Mouse (Mus musculus): Measurements from ENCODE around the gene Tox4. TPM values are rescaled to one million over a fixed set of nuclear protein-coding genes. Genes with fewer than 3 reads are reported as not detected.

Tox4 gene
- polyA plus RNA-seq, 1 experiment from 2014 or later, result 56.1 TPM

DNA sequence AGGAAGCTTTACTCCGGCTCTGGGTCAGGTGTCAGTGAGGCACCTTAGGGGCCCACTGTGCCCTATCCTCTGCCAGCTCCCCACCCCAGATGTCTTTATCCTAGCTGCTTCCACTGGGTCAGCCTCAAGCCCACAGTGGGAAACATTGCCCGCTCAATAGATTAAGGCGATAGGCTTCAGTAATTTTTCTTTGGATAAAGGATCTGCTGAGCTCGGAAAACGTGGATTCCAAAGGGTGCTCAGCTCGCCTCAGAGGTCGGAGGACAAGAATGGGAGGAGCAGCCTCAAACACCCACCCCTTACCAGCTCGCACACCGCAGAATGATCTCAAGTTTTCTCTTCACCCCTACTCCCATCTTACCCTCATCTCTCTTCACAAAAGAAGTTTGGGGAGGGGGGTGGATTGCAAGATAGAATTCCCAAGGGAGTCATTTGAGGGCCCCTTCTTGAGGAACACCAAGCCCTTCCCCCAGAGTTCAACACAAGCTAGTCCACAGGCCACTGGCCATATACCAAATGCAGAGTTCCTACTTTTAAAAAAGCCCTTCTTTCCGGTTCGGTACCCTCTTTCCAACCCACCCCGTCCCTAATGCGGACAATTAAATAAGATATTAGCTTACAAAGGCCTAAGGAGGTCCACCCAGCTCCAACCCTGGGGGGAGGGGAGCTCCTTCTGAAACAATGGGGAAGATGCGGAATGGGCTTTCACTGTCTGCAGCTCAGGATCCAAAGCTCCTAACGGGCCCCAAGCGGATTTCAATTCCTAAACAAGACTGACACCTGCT, 37.7 kb downstream of the Tox4 start:
- Histone ChIP-seq H3K4me3 (replicated peaks; ENCODE audit: low read depth, low read length) (peak overlapping the region; percentile 72), H3K4me2 (ENCODE audit: low read length) (peak overlapping the region; percentile 92), H3K9me3 (ENCODE audit: control insufficient read depth, low read length) (no peaks in the 10 kb centered on the region), H3K27ac (replicated peaks; ENCODE audit: low read depth, low read length) (peak overlapping the region; percentile 94), H3K36me3 (ENCODE audit: control insufficient read depth, insufficient read depth, low read length) (peaks cover 33% of the 10 kb centered on the region), H3K9ac (replicated peaks; ENCODE audit: low read length) (peak overlapping the region; percentile 88), H3K27me3 (ENCODE audit: control insufficient read depth, insufficient read depth, low read length) (no peaks in the 10 kb centered on the region), H3K4me1 (ENCODE audit: control insufficient read depth, insufficient read depth, low read length) (peaks cover 39% of the 10 kb centered on the region)
- DNase-seq, result peak; percentile 76
- ATAC-seq (ENCODE audit: low FRiP score, low TSS enrichment), result peak; percentile 59
- WGBS, result 2% methylated on average over 16 of the region's 16 CpGs

- DNase-seq, result peak; percentile 24
- no peaks in the 10 kb centered on the region for H3K27me3 ChIP-seq (ENCODE audit: control insufficient read depth, insufficient read depth, low read length)
Observed at GRCm38 (mm10) chr14:52319361-52319760, 40.4 kb downstream of the Tox4 start.

DNA sequence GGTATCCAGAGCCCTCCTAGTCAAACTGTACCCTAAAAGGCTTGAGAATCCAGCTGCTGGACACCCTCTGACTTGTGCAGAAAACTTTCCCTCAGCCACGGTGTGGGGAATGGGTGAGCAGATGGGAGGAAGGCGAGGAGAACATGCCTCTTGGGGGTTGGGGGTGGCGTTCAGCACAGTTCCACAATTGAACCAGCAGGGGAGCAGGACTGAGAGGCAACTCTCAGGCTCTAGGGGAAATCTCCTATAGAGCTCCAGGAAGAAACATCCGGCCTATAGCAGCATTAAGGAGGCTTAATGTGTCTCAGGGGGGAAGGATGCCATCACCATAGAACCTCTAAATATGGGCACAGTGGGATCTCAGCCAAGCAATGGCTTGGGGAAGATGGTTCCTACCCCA, 46.9 kb downstream of the Tox4 start:
- ATAC-seq (ENCODE audit: low FRiP score, low TSS enrichment) (no peak), DNase-seq (peak; percentile 62)
- Histone ChIP-seq H3K9me3 (ENCODE audit: control insufficient read depth, low read length) (no peaks in the 10 kb centered on the region), H3K4me2 (ENCODE audit: low read length) (peak overlapping the region; percentile 84), H3K9ac (replicated peaks; ENCODE audit: low read length) (no peak overlapping the region), H3K4me1 (ENCODE audit: control insufficient read depth, insufficient read depth, low read length) (peaks cover 17% of the 10 kb centered on the region), H3K27ac (replicated peaks; ENCODE audit: low read depth, low read length) (no peak overlapping the region), H3K36me3 (ENCODE audit: control insufficient read depth, insufficient read depth, low read length) (no peaks in the 10 kb centered on the region), H3K4me3 (replicated peaks; ENCODE audit: low read depth, low read length) (peak overlapping the region; percentile 19; the same call in 1 of the 2 replicates), H3K27me3 (ENCODE audit: control insufficient read depth, insufficient read depth, low read length) (no peaks in the 10 kb centered on the region)
- 0% methylated on average over 4 of the region's 4 CpGs for WGBS

More at GRCm38 (mm10) chr14:52319361-52319760, 40.4 kb downstream of the Tox4 start:
- H3K9ac ChIP-seq (replicated peaks; ENCODE audit: low read length), result no peak overlapping the region
- WGBS, result 64% methylated on average over 6 of the region's 6 CpGs
- H3K4me1 ChIP-seq (ENCODE audit: control insufficient read depth, insufficient read depth, low read length), result peaks cover 16% of the 10 kb centered on the region
- ATAC-seq (ENCODE audit: low FRiP score, low TSS enrichment), result no peak
- H3K36me3 ChIP-seq (ENCODE audit: control insufficient read depth, insufficient read depth, low read length), result peaks cover 6% of the 10 kb centered on the region
- no peak overlapping the region for H3K4me2 ChIP-seq (ENCODE audit: low read length)
- H3K9me3 ChIP-seq (ENCODE audit: control insufficient read depth, low read length), result no peaks in the 10 kb centered on the region
- H3K4me3 ChIP-seq (replicated peaks; ENCODE audit: low read depth, low read length), result no peak overlapping the region
- 0 out of 2 replicates have a peak overlapping the region, but pooled peaks have one; percentile 20 for H3K27ac ChIP-seq (replicated peaks; ENCODE audit: low read depth, low read length)

DNA sequence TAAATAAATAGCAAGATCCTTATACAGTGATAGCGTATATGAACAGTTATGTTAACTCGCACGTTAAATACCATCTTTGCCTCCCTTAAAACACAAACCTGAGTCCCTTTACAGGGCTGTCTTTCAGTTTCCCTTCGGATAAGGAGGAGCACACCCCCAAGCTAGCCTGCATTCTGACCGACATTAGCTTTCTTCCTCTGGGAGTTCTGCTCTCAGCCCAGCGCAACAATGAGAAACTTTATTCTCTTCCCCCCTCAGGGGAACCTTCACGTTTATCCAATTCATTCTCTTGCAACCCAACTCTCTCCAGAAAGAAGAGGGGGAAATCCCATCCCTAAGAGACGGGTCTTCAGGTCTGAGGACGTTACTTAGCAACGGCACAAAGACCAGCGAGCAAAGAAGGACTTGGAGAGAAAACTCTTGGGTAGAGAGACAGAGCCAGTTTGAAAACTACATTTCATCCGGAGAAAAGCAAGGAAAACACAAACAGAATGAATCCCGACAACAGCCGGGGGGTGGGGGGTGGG, 48.5 kb downstream of the Tox4 start:
- peaks cover 17% of the 10 kb centered on the region for H3K4me1 ChIP-seq (ENCODE audit: control insufficient read depth, insufficient read depth, low read length)
- no peaks in the 10 kb centered on the region for H3K27me3 ChIP-seq (ENCODE audit: control insufficient read depth, insufficient read depth, low read length)
- DNase-seq (peak; percentile 76), ATAC-seq (ENCODE audit: low FRiP score, low TSS enrichment) (peak; percentile 65)
- peak overlapping the region; percentile 84 for H3K4me2 ChIP-seq (ENCODE audit: low read length)
- H3K36me3 ChIP-seq (ENCODE audit: control insufficient read depth, insufficient read depth, low read length), result no peaks in the 10 kb centered on the region
- no peaks in the 10 kb centered on the region for H3K9me3 ChIP-seq (ENCODE audit: control insufficient read depth, low read length)
- 1% methylated on average over 14 of the region's 14 CpGs for WGBS
- H3K4me3 ChIP-seq (replicated peaks; ENCODE audit: low read depth, low read length), result peak overlapping the region; percentile 51
- peak overlapping the region; percentile 80 for H3K27ac ChIP-seq (replicated peaks; ENCODE audit: low read depth, low read length)
- peak overlapping the region; percentile 55 for H3K9ac ChIP-seq (replicated peaks; ENCODE audit: low read length)

- H3K4me2 ChIP-seq (ENCODE audit: low read length), result peak within 1 kb of the TSS; percentile 84
- DNase-seq, result peak; percentile 62
- H3K27me3 ChIP-seq (ENCODE audit: control insufficient read depth, insufficient read depth, low read length), result no peaks in the 10 kb centered on the region
- no peaks in the 10 kb centered on the region for H3K9me3 ChIP-seq (ENCODE audit: control insufficient read depth, low read length)
- no peaks in the 10 kb centered on the region for H3K36me3 ChIP-seq (ENCODE audit: control insufficient read depth, insufficient read depth, low read length)
- peak within 1 kb of the TSS; percentile 80 for H3K27ac ChIP-seq (replicated peaks; ENCODE audit: low read depth, low read length)
- H3K4me1 ChIP-seq (ENCODE audit: control insufficient read depth, insufficient read depth, low read length), result peaks cover 17% of the 10 kb centered on the region
- H3K4me3 ChIP-seq (replicated peaks; ENCODE audit: low read depth, low read length), result peak within 1 kb of the TSS; percentile 51
- peak within 1 kb of the TSS; percentile 55 for H3K9ac ChIP-seq (replicated peaks; ENCODE audit: low read length)
- ATAC-seq (ENCODE audit: low FRiP score, low TSS enrichment), result peak; percentile 68
- under 1% methylated on average over 26 of the region's 26 CpGs for WGBS
Observed at GRCm38 (mm10) chr14:52327910-52328812, 49.2 kb downstream of the Tox4 start, which contains the start of gene Sall2. Sall2 (minus strand) TSS chr14:52328762.

DNA sequence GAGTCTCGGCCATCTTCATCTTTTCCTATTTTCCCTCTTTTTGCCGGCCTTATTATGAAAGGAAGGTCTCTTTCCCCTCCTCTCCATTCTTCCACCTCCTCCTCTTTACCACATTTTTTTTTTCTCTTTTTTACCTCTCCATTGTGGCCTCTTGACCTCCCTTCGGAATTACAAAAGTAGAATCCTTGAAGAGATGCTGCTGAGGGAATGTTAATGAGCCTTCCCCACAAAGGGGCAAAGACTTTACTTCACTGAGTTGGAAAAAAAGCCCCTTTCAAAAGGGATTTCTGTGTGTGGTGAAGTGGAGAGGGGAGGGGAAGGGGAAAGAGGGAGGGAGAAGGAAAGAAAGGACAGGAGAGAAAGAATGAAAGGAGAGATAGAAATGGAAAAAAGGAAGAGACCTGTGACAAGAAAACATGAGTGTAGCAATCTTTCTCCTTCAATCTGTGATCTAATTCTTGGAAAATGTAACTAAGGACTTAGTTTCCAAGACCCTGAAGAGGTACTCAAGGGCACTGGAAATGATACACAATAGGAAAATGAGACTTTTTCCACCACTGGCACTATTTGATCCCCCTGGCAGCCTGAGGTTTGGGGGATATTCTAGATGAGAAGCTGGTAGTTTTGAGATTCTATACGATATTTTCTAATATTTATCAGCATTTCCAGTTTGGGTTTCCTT, 52.3 kb downstream of the Tox4 start:
- H3K27me3 ChIP-seq (ENCODE audit: control insufficient read depth, insufficient read depth, low read length), result no peaks in the 10 kb centered on the region
- H3K9me3 ChIP-seq (ENCODE audit: control insufficient read depth, low read length), result no peaks in the 10 kb centered on the region
- 0% methylated on average over 4 of the region's 4 CpGs for WGBS
- H3K36me3 ChIP-seq (ENCODE audit: control insufficient read depth, insufficient read depth, low read length), result no peaks in the 10 kb centered on the region
- peaks cover 10% of the 10 kb centered on the region for H3K4me1 ChIP-seq (ENCODE audit: control insufficient read depth, insufficient read depth, low read length)
- ATAC-seq (ENCODE audit: low FRiP score, low TSS enrichment) (no peak), DNase-seq (peak; percentile 54)
- peak overlapping the region; percentile 5; the same call in 1 of the 2 replicates for H3K4me2 ChIP-seq (ENCODE audit: low read length)
- H3K9ac ChIP-seq (replicated peaks; ENCODE audit: low read length), result no peak overlapping the region
- peak overlapping the region; percentile 55 for H3K27ac ChIP-seq (replicated peaks; ENCODE audit: low read depth, low read length)
- H3K4me3 ChIP-seq (replicated peaks; ENCODE audit: low read depth, low read length), result no peak overlapping the region

- H3K27ac ChIP-seq (replicated peaks; ENCODE audit: low read depth, low read length), result no peak overlapping the region
- H3K4me2 ChIP-seq (ENCODE audit: low read length), result no peak overlapping the region
- no peak overlapping the region for H3K4me3 ChIP-seq (replicated peaks; ENCODE audit: low read depth, low read length)
- H3K9me3 ChIP-seq (ENCODE audit: control insufficient read depth, low read length), result no peaks in the 10 kb centered on the region
- ATAC-seq (ENCODE audit: low FRiP score, low TSS enrichment) (no peak), DNase-seq (no peak)
- no peaks in the 10 kb centered on the region for H3K27me3 ChIP-seq (ENCODE audit: control insufficient read depth, insufficient read depth, low read length)
- 43% methylated on average over 2 of the region's 3 CpGs for WGBS
- no peaks in the 10 kb centered on the region for H3K36me3 ChIP-seq (ENCODE audit: control insufficient read depth, insufficient read depth, low read length)
- H3K9ac ChIP-seq (replicated peaks; ENCODE audit: low read length), result no peak overlapping the region
- H3K4me1 ChIP-seq (ENCODE audit: control insufficient read depth, insufficient read depth, low read length), result peaks cover 4% of the 10 kb centered on the region
Observed at GRCm38 (mm10) chr14:52332171-52332570, 53.2 kb downstream of the Tox4 start.

Data from midbrain, embryonic 14.5 days (tissue).